Mouse (Mus musculus): ENCODE measurements at regions not wholly inside any gene's neighbourhood (a gene's known extent, or its start where the extent isn't known, plus 50 kb on each side); places are given as distances from the start of the nearest gene placed in this dataset.

DNA sequence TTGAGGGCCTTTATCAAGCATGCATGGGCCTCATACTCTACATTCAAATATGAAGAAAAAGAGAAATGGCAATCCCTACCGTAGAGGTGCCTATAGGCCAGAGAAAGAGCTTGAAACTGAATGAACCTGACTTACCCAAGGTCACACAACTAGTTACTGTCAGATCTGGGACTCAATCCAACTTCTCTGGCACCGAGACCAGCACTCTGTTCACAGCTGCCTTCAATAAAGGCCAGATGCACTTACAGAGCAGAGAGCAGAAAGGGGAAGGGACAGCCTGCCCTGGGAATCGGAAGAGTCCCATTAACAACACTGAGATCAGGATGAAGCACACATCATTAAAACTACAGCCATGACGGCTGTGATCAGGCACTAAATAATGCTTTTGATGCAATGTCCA, 97.7 kb upstream of the Tspan2 start:
- no peaks in the 10 kb centered on the region for H3K36me3 ChIP-seq (ENCODE audit: control insufficient read depth, insufficient read depth, low read length, poor library complexity, severe bottlenecking)
- 0 out of 2 replicates have a peak overlapping the region, but pooled peaks have one; percentile 19 for H3K27ac ChIP-seq (ENCODE audit: insufficient read depth, low read depth, low read length, poor library complexity, severe bottlenecking)
- DNase-seq (ENCODE audit: low read depth, low spot score), result no peak
- H3K9ac ChIP-seq (ENCODE audit: insufficient read depth, low read depth, low read length, poor library complexity, severe bottlenecking), result no peak overlapping the region
- in situ Hi-C loops (cut with MboI; ENCODE audit: low sequenced_read_pairs in 2 of 2, unreplicated experiment in 2 of 2), result no loop called here
- no peaks in the 10 kb centered on the region for H3K9me3 ChIP-seq (ENCODE audit: control insufficient read depth, insufficient read depth, low read depth, low read length)
- TF ChIP-seq HCFC1 (IDR thresholded peaks at IDR 0.05; ENCODE audit: borderline replicate concordance, insufficient read depth, low read length) (no peak), ZC3H11A (IDR thresholded peaks at IDR 0.05; ENCODE audit: borderline replicate concordance, low read depth, low read length) (no peak), ZNF384 (IDR thresholded peaks at IDR 0.05; ENCODE audit: low read depth, low read length) (no peak), CHD2 (IDR thresholded peaks at IDR 0.05; ENCODE audit: low read depth, low read length) (no peak), MAFK (IDR thresholded peaks at IDR 0.05; ENCODE audit: insufficient read depth, low read depth, low read length) (no peak)
- H3K4me1 ChIP-seq (ENCODE audit: control insufficient read depth in 2 of 2, insufficient read depth in 2 of 2, low read length in 2 of 2, poor library complexity in 1 of 2), result no peaks in the 10 kb centered on the region
- no peak overlapping the region for H3K4me3 ChIP-seq (ENCODE audit: insufficient read depth in 1 of 2, low read depth in 1 of 2, low read length in 2 of 2, poor library complexity in 1 of 2, severe bottlenecking in 1 of 2)

DNA sequence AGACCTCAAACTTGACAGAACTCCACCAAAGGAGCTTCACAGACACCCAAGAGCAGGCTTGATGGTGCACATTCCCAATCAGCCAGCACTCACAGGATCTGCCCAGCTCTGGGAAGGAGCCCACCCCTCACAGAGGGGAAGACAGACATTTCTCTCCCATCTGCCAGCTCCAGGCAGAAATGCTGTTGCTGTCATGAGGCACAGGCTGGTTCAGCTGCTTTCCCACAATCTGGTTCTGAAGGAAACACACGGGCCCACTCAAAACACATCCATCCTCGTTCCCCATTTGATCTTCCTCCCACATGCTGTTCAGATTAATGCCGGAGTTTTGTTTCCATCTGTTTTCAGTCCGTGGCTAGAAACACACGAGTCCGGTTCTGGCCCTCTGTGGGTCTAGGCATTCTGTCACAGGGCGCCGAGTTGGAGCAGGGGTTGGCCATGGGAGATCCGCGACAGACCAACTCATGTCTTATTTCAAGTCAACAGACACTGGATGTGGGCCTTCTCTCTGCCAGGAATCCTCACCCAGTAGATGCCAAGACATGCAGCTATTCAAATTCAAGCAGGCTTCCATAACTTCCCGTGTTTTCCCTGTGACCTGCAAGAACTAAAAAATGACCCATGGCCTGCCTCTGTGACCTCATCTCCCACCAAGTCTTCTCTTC, 89.9 kb upstream of the Tspan2 start:
- Histone ChIP-seq H3K9ac (ENCODE audit: insufficient read depth, low read depth, low read length, poor library complexity, severe bottlenecking) (no peak overlapping the region), H3K27ac (ENCODE audit: insufficient read depth, low read depth, low read length, poor library complexity, severe bottlenecking) (no peak overlapping the region), H3K4me3 (ENCODE audit: insufficient read depth in 1 of 2, low read depth in 1 of 2, low read length in 2 of 2, poor library complexity in 1 of 2, severe bottlenecking in 1 of 2) (no peak overlapping the region), H3K9me3 (ENCODE audit: control insufficient read depth, insufficient read depth, low read depth, low read length) (no peaks in the 10 kb centered on the region), H3K4me1 (ENCODE audit: control insufficient read depth in 2 of 2, insufficient read depth in 2 of 2, low read length in 2 of 2, poor library complexity in 1 of 2) (no peaks in the 10 kb centered on the region), H3K36me3 (ENCODE audit: control insufficient read depth, insufficient read depth, low read length, poor library complexity, severe bottlenecking) (no peaks in the 10 kb centered on the region)
- DNase-seq (ENCODE audit: low read depth, low spot score), result no peak
- in situ Hi-C loops (cut with MboI; ENCODE audit: low sequenced_read_pairs in 2 of 2, unreplicated experiment in 2 of 2), result no loop called here
- no peak for TF ChIP-seq MAFK (IDR thresholded peaks at IDR 0.05; ENCODE audit: insufficient read depth, low read depth, low read length)
- TF ChIP-seq ZNF384 (IDR thresholded peaks at IDR 0.05; ENCODE audit: low read depth, low read length), result no peak
- no peak for TF ChIP-seq HCFC1 (IDR thresholded peaks at IDR 0.05; ENCODE audit: borderline replicate concordance, insufficient read depth, low read length)
- TF ChIP-seq CHD2 (IDR thresholded peaks at IDR 0.05; ENCODE audit: low read depth, low read length), result no peak
- TF ChIP-seq ZC3H11A (IDR thresholded peaks at IDR 0.05; ENCODE audit: borderline replicate concordance, low read depth, low read length), result no peak

DNA sequence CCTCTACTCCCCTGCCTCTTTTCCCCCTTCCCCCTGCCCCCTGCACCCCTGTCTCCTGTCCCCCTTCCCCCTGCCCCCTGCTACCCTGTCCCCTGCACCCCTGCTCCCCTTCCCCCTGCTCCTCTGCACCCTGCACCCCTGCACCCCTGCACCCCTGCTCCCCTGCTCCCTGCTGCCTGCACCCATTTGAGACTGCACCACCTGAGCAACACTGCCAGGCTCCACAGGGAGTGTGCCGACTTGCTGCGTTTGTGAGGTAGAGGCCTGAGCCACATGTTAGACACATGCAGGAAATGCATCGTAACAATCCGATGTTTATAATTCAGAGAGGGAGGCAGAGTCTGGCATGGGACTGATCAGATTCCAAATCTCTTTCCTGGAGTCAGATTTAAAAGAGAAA, 85.9 kb upstream of the Tspan2 start:
- no peaks in the 10 kb centered on the region for H3K36me3 ChIP-seq (ENCODE audit: control insufficient read depth, insufficient read depth, low read length, poor library complexity, severe bottlenecking)
- in situ Hi-C loops (cut with MboI; ENCODE audit: low sequenced_read_pairs in 2 of 2, unreplicated experiment in 2 of 2), result no loop called here
- H3K4me3 ChIP-seq (ENCODE audit: insufficient read depth in 1 of 2, low read depth in 1 of 2, low read length in 2 of 2, poor library complexity in 1 of 2, severe bottlenecking in 1 of 2), result no peak overlapping the region
- H3K27ac ChIP-seq (ENCODE audit: insufficient read depth, low read depth, low read length, poor library complexity, severe bottlenecking), result no peak overlapping the region
- H3K4me1 ChIP-seq (ENCODE audit: control insufficient read depth in 2 of 2, insufficient read depth in 2 of 2, low read length in 2 of 2, poor library complexity in 1 of 2), result no peaks in the 10 kb centered on the region
- no peak overlapping the region for H3K9ac ChIP-seq (ENCODE audit: insufficient read depth, low read depth, low read length, poor library complexity, severe bottlenecking)
- no peaks in the 10 kb centered on the region for H3K9me3 ChIP-seq (ENCODE audit: control insufficient read depth, insufficient read depth, low read depth, low read length)
- TF ChIP-seq HCFC1 (IDR thresholded peaks at IDR 0.05; ENCODE audit: borderline replicate concordance, insufficient read depth, low read length) (no peak), MAFK (IDR thresholded peaks at IDR 0.05; ENCODE audit: insufficient read depth, low read depth, low read length) (no peak), ZC3H11A (IDR thresholded peaks at IDR 0.05; ENCODE audit: borderline replicate concordance, low read depth, low read length) (no peak), ZNF384 (IDR thresholded peaks at IDR 0.05; ENCODE audit: low read depth, low read length) (no peak)
- DNase-seq (ENCODE audit: low read depth, low spot score), result no peak

DNA sequence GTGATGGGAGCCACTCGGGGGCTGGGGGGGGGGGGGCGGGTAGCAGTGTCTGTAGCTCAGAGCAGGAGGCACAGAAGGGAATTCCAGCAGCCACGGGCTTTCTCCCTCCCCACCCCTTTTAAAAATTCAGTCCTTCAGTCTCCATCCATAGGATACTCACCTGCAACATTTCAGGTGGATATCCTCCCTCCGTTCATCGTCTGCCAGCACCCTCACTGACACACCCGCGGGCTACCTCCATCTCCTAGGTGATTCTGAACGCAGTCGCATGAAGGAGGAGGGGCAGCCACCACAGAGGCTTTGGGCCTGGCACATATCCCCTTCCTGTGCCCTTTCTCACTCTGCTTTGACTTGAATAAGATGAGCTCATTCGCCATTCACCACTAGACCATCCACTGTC, 79.4 kb upstream of the Tspan2 start:
- no peak for TF ChIP-seq CHD2 (IDR thresholded peaks at IDR 0.05; ENCODE audit: low read depth, low read length)
- TF ChIP-seq ZC3H11A (IDR thresholded peaks at IDR 0.05; ENCODE audit: borderline replicate concordance, low read depth, low read length), result no peak
- TF ChIP-seq HCFC1 (IDR thresholded peaks at IDR 0.05; ENCODE audit: borderline replicate concordance, insufficient read depth, low read length), result no peak
- no peak for TF ChIP-seq ZNF384 (IDR thresholded peaks at IDR 0.05; ENCODE audit: low read depth, low read length)
- no peak for TF ChIP-seq MAFK (IDR thresholded peaks at IDR 0.05; ENCODE audit: insufficient read depth, low read depth, low read length)
- Histone ChIP-seq H3K4me1 (ENCODE audit: control insufficient read depth in 2 of 2, insufficient read depth in 2 of 2, low read length in 2 of 2, poor library complexity in 1 of 2) (no peaks in the 10 kb centered on the region), H3K4me3 (ENCODE audit: insufficient read depth in 1 of 2, low read depth in 1 of 2, low read length in 2 of 2, poor library complexity in 1 of 2, severe bottlenecking in 1 of 2) (no peak overlapping the region), H3K36me3 (ENCODE audit: control insufficient read depth, insufficient read depth, low read length, poor library complexity, severe bottlenecking) (no peaks in the 10 kb centered on the region), H3K27ac (ENCODE audit: insufficient read depth, low read depth, low read length, poor library complexity, severe bottlenecking) (no peak overlapping the region), H3K9ac (ENCODE audit: insufficient read depth, low read depth, low read length, poor library complexity, severe bottlenecking) (no peak overlapping the region), H3K9me3 (ENCODE audit: control insufficient read depth, insufficient read depth, low read depth, low read length) (no peaks in the 10 kb centered on the region)
- no peak for DNase-seq (ENCODE audit: low read depth, low spot score)
- in situ Hi-C loops (cut with MboI; ENCODE audit: low sequenced_read_pairs in 2 of 2, unreplicated experiment in 2 of 2), result no loop called here

All from ES-E14 (cell line).